20 mouse cellular contexts compared by ENCODE assay signal in genomic region chr3:130932723-130933122, GRCm38 (mm10).
A peak's percentile ranks its signal among the peaks of the same experiment; 100 is the strongest.
DNase-seq lines count a peak whose midpoint lies in the region; ATAC-seq and TF ChIP-seq lines count a peak whose summit lies in the region.
"Had no signal": no experiment of that assay in that cellular context is flagged by ENCODE, and none has a peak within 500 bp of the region (broad histone marks: within the 10 kb centered on the region; RNA-seq: fewer than 3 reads in every experiment).

No protein-coding gene starts in this region.

- no peaks in the 10 kb centered on the region for H3K36me3 ChIP-seq in embryonic facial prominence, embryonic 13.5 days
- no peaks in the 10 kb centered on the region for H3K36me3 ChIP-seq in embryonic facial prominence, embryonic 10.5 days (replicated peaks)
- H3K36me3 ChIP-seq in megakaryocyte, embryonic 14.5 days (replicated peaks; ENCODE audit: low read length) = no peaks in the 10 kb centered on the region
- no peaks in the 10 kb centered on the region for H3K36me3 ChIP-seq in hindbrain, embryonic 11.5 days (ENCODE audit: control insufficient read depth, insufficient read depth, low read length)
- H3K36me3 ChIP-seq: forebrain, embryonic 12.5 days; heart, embryonic 15.5 days; intestine, embryonic 15.5 days had no signal

- ATAC-seq in embryonic facial prominence, embryonic 13.5 days (ENCODE audit: insufficient number of reproducible peaks, insufficient read depth, low FRiP score, low TSS enrichment, low read depth) = no peak
- no peak for ATAC-seq in megakaryocyte, adult 5-6 weeks (ENCODE audit: poor library complexity, severe bottlenecking)
- no peak for ATAC-seq in hindbrain, embryonic 11.5 days (ENCODE audit: low FRiP score)
- ATAC-seq: forebrain, embryonic 16.5 days; intestine, embryonic 15.5 days had no signal

- DNase-seq in embryonic facial prominence, embryonic 10.5 days (ENCODE audit: low spot score) = no peak
- DNase-seq in Muller cell, postnatal 12 days (ENCODE audit: inconsistent ontology term) = peak; percentile 51
- DNase-seq in spleen, postnatal 10 days (ENCODE audit: low spot score in 2 of 2) = no peak
- no peak for DNase-seq in hindbrain, embryonic 11.5 days (ENCODE audit: low spot score)
- DNase-seq: adrenal gland, adult 8-10 months; adrenal gland, postnatal 36 days; cerebellum, adult 11 months; cerebellum, adult 8-10 months; cerebellum, postnatal 25 days; gastrocnemius, postnatal 14 days; heart, postnatal 14 days had no signal

- no peak for TF ChIP-seq CTCF in embryonic fibroblast, embryonic 13.5 days (IDR thresholded peaks at IDR 0.05; ENCODE audit: borderline replicate concordance, insufficient read depth, low read length)

- H3K27me3 ChIP-seq in embryonic facial prominence, embryonic 13.5 days = no peaks in the 10 kb centered on the region
- H3K27me3 ChIP-seq in embryonic facial prominence, embryonic 10.5 days (replicated peaks; ENCODE audit: low read depth, poor library complexity, severe bottlenecking) = no peaks in the 10 kb centered on the region
- peaks cover 30% of the 10 kb centered on the region for H3K27me3 ChIP-seq in megakaryocyte, embryonic 14.5 days (replicated peaks)
- no peaks in the 10 kb centered on the region for H3K27me3 ChIP-seq in hindbrain, embryonic 11.5 days (ENCODE audit: control insufficient read depth, insufficient read depth, low read length)
- H3K27me3 ChIP-seq: heart, embryonic 15.5 days had no signal

- peak overlapping the region; percentile 64 for H3K27ac ChIP-seq in embryonic facial prominence, embryonic 13.5 days
- no peak overlapping the region for H3K27ac ChIP-seq in embryonic facial prominence, embryonic 10.5 days (replicated peaks)
- 0 out of 2 replicates have a peak overlapping the region, but pooled peaks have one; percentile 3 for H3K27ac ChIP-seq in embryonic fibroblast, embryonic 13.5 days (ENCODE audit: insufficient read depth, low read length)
- no peak overlapping the region for H3K27ac ChIP-seq in hindbrain, embryonic 11.5 days (ENCODE audit: low read depth, low read length)
- H3K27ac ChIP-seq: forebrain, embryonic 12.5 days; heart, embryonic 15.5 days; hindbrain, embryonic 14.5 days; intestine, embryonic 15.5 days had no signal

- no peak for TF ChIP-seq POLR2A in embryonic fibroblast, embryonic 13.5 days (IDR thresholded peaks at IDR 0.05; ENCODE audit: low read depth, low read length)

- WGBS in embryonic facial prominence, embryonic 13.5 days = 62% methylated on average over 6 of the region's 6 CpGs
- WGBS in embryonic facial prominence, embryonic 10.5 days = 78% methylated on average over 6 of the region's 6 CpGs
- 71% methylated on average over 6 of the region's 6 CpGs for WGBS in hindbrain, embryonic 11.5 days

- no peak overlapping the region for H3K4me3 ChIP-seq in embryonic facial prominence, embryonic 13.5 days
- no peak overlapping the region for H3K4me3 ChIP-seq in embryonic facial prominence, embryonic 10.5 days
- peak overlapping the region; percentile 42 for H3K4me3 ChIP-seq in megakaryocyte, embryonic 14.5 days (replicated peaks)
- no peak overlapping the region for H3K4me3 ChIP-seq in embryonic fibroblast, embryonic 13.5 days (ENCODE audit: insufficient read depth, low read length)
- no peak overlapping the region for H3K4me3 ChIP-seq in hindbrain, embryonic 11.5 days (ENCODE audit: low read depth, low read length)
- H3K4me3 ChIP-seq: forebrain, embryonic 12.5 days; heart, embryonic 15.5 days; intestine, embryonic 15.5 days had no signal

- peaks cover 36% of the 10 kb centered on the region for H3K4me1 ChIP-seq in embryonic facial prominence, embryonic 13.5 days
- peaks cover 20% of the 10 kb centered on the region for H3K4me1 ChIP-seq in embryonic facial prominence, embryonic 10.5 days
- no peaks in the 10 kb centered on the region for H3K4me1 ChIP-seq in megakaryocyte, embryonic 14.5 days
- no peaks in the 10 kb centered on the region for H3K4me1 ChIP-seq in embryonic fibroblast, embryonic 13.5 days (ENCODE audit: control insufficient read depth, insufficient read depth, low read length)
- no peaks in the 10 kb centered on the region for H3K4me1 ChIP-seq in hindbrain, embryonic 11.5 days (replicated peaks; ENCODE audit: control insufficient read depth, insufficient read depth, low read length)

- no peaks in the 10 kb centered on the region for H3K9me3 ChIP-seq in embryonic facial prominence, embryonic 13.5 days
- H3K9me3 ChIP-seq in embryonic facial prominence, embryonic 10.5 days = no peaks in the 10 kb centered on the region
- H3K9me3 ChIP-seq in megakaryocyte, embryonic 14.5 days = peaks cover 43% of the 10 kb centered on the region
- no peaks in the 10 kb centered on the region for H3K9me3 ChIP-seq in hindbrain, embryonic 11.5 days (ENCODE audit: control insufficient read depth, low read length)
- H3K9me3 ChIP-seq: forebrain, embryonic 12.5 days; heart, embryonic 15.5 days; intestine, embryonic 15.5 days had no signal

- H3K9ac ChIP-seq in embryonic facial prominence, embryonic 13.5 days = no peak overlapping the region
- no peak overlapping the region for H3K9ac ChIP-seq in hindbrain, embryonic 11.5 days (ENCODE audit: low read depth, low read length)
- H3K9ac ChIP-seq: forebrain, embryonic 12.5 days; heart, embryonic 15.5 days; hindbrain, embryonic 14.5 days; intestine, embryonic 15.5 days had no signal

- H3K4me2 ChIP-seq in embryonic facial prominence, embryonic 13.5 days = no peak overlapping the region
- no peak overlapping the region for H3K4me2 ChIP-seq in hindbrain, embryonic 11.5 days (replicated peaks; ENCODE audit: low read depth, low read length)
- H3K4me2 ChIP-seq: forebrain, embryonic 12.5 days; heart, embryonic 15.5 days; hindbrain, embryonic 14.5 days; intestine, embryonic 15.5 days had no signal

Comparison
In these comparisons a context has a peak if more than half of its experiments do, and no peak if none do; other contexts are left out.
1. H3K27ac ChIP-seq: peak in embryonic facial prominence, embryonic 13.5 days (single experiment) and embryonic fibroblast, embryonic 13.5 days (single experiment); none in embryonic facial prominence, embryonic 10.5 days (single experiment) and hindbrain, embryonic 11.5 days (single experiment).